Mouse (Mus musculus) G1E (cell line): ENCODE results near the gene Camk2g.

Source experiments
- CTCF ChIP-seq: IDR thresholded peaks from 2 replicates; pipeline ENCODE4 v1.5.1; 2012; ENCODE audit warnings: low read depth, low read length, inconsistent platforms, mixed read lengths
- GATA2 ChIP-seq: IDR thresholded peaks from 2 replicates; pipeline ENCODE4 v1.6.1; 2012; ENCODE audit warnings: low read depth, low read length, inconsistent platforms, borderline replicate concordance
- TAL1 ChIP-seq: conservative IDR thresholded peaks from 2 replicates; pipeline ENCODE4 v1.6.1; 2012; ENCODE audit warnings: low read depth, low read length, inconsistent platforms, mixed read lengths

DNA sequence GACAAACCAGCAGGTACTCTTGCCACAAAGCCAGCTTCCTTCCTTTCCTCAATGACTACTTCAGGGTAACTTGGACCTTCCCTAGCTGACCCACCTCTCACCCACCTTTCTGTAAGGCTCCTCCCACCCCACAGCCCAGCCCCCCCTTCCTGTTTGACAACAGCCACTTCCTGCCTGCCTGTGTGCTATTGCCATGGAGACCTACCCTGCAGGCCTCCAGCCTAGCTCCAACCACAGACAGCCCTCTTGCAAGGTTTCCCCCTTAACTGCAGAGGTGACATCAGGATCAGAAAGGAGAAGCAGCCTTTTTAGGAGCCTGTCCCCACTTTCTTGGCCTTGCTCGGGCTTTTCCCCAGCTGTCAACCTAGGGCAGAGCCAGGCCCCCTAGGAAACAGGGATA, 8.7 kb downstream of the Camk2g start:
- TF ChIP-seq CTCF: no peak
- no peak for TF ChIP-seq GATA2
- no peak for TF ChIP-seq TAL1
